Mouse (Mus musculus): ENCODE measurements at regions not wholly inside any gene's neighbourhood (a gene's known extent, or its start where the extent isn't known, plus 50 kb on each side); places are given as distances from the start of the nearest gene placed in this dataset.

GRCm38 (mm10) chr12:106722761-106723160 lies 712.7 kb downstream of the Vrk1 start:
- in situ Hi-C loops (cut with MboI; ENCODE audit: low sequenced_read_pairs in 2 of 2, unreplicated experiment in 2 of 2), result no loop called here
- TF ChIP-seq ZNF384 (IDR thresholded peaks at IDR 0.05; ENCODE audit: low read depth, low read length), result no peak
- TF ChIP-seq CHD2 (IDR thresholded peaks at IDR 0.05; ENCODE audit: low read depth, low read length), result no peak
- TF ChIP-seq HCFC1 (IDR thresholded peaks at IDR 0.05; ENCODE audit: borderline replicate concordance, insufficient read depth, low read length), result no peak
- TF ChIP-seq MAFK (IDR thresholded peaks at IDR 0.05; ENCODE audit: insufficient read depth, low read depth, low read length), result no peak
- TF ChIP-seq ZC3H11A (IDR thresholded peaks at IDR 0.05; ENCODE audit: borderline replicate concordance, low read depth, low read length), result no peak
- no peak for DNase-seq (ENCODE audit: low read depth, low spot score)
- H3K9me3 ChIP-seq (ENCODE audit: control insufficient read depth, insufficient read depth, low read depth, low read length), result no peaks in the 10 kb centered on the region
- H3K4me3 ChIP-seq (ENCODE audit: insufficient read depth in 1 of 2, low read depth in 1 of 2, low read length in 2 of 2, poor library complexity in 1 of 2, severe bottlenecking in 1 of 2), result no peak overlapping the region
- no peaks in the 10 kb centered on the region for H3K36me3 ChIP-seq (ENCODE audit: control insufficient read depth, insufficient read depth, low read length, poor library complexity, severe bottlenecking)
- no peak overlapping the region for H3K9ac ChIP-seq (ENCODE audit: insufficient read depth, low read depth, low read length, poor library complexity, severe bottlenecking)
- no peaks in the 10 kb centered on the region for H3K4me1 ChIP-seq (ENCODE audit: control insufficient read depth in 2 of 2, insufficient read depth in 2 of 2, low read length in 2 of 2, poor library complexity in 1 of 2)
- no peak overlapping the region for H3K27ac ChIP-seq (ENCODE audit: insufficient read depth, low read depth, low read length, poor library complexity, severe bottlenecking)

DNA sequence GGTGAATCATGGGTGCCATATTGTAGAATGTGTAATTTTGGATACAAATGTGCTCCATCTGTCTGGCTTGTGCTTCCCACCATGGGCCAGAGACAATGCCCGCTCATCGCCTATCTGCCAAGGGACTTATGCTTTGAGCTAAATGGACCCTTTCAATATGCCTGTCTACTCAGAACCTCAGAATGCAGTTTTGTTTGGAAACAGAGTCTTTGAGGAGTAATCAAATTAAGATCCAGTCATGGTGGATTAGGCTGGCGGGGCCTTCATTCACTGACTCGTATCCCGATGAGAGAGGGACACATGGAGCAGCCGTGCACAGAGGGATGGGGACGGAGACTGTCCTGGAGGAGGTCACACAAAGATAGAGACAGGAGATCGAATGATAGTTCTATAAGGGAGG lies 716.9 kb downstream of the Vrk1 start:
- no peak overlapping the region for H3K9ac ChIP-seq (ENCODE audit: insufficient read depth, low read depth, low read length, poor library complexity, severe bottlenecking)
- H3K27ac ChIP-seq (ENCODE audit: insufficient read depth, low read depth, low read length, poor library complexity, severe bottlenecking), result no peak overlapping the region
- no peaks in the 10 kb centered on the region for H3K4me1 ChIP-seq (ENCODE audit: control insufficient read depth in 2 of 2, insufficient read depth in 2 of 2, low read length in 2 of 2, poor library complexity in 1 of 2)
- in situ Hi-C loops (cut with MboI; ENCODE audit: low sequenced_read_pairs in 2 of 2, unreplicated experiment in 2 of 2), result no loop called here
- TF ChIP-seq ZC3H11A (IDR thresholded peaks at IDR 0.05; ENCODE audit: borderline replicate concordance, low read depth, low read length), result no peak
- TF ChIP-seq HCFC1 (IDR thresholded peaks at IDR 0.05; ENCODE audit: borderline replicate concordance, insufficient read depth, low read length), result no peak
- no peak for TF ChIP-seq MAFK (IDR thresholded peaks at IDR 0.05; ENCODE audit: insufficient read depth, low read depth, low read length)
- TF ChIP-seq CHD2 (IDR thresholded peaks at IDR 0.05; ENCODE audit: low read depth, low read length), result no peak
- no peak for TF ChIP-seq ZNF384 (IDR thresholded peaks at IDR 0.05; ENCODE audit: low read depth, low read length)
- H3K9me3 ChIP-seq (ENCODE audit: control insufficient read depth, insufficient read depth, low read depth, low read length), result no peaks in the 10 kb centered on the region
- no peak for DNase-seq (ENCODE audit: low read depth, low spot score)
- no peaks in the 10 kb centered on the region for H3K36me3 ChIP-seq (ENCODE audit: control insufficient read depth, insufficient read depth, low read length, poor library complexity, severe bottlenecking)
- no peak overlapping the region for H3K4me3 ChIP-seq (ENCODE audit: insufficient read depth in 1 of 2, low read depth in 1 of 2, low read length in 2 of 2, poor library complexity in 1 of 2, severe bottlenecking in 1 of 2)

- in situ Hi-C loops (cut with MboI; ENCODE audit: low sequenced_read_pairs in 2 of 2, unreplicated experiment in 2 of 2), result no loop called here
These were observed 717.5 kb downstream of the Vrk1 start for GRCm38 (mm10) chr12:106727486-106727885.

DNA sequence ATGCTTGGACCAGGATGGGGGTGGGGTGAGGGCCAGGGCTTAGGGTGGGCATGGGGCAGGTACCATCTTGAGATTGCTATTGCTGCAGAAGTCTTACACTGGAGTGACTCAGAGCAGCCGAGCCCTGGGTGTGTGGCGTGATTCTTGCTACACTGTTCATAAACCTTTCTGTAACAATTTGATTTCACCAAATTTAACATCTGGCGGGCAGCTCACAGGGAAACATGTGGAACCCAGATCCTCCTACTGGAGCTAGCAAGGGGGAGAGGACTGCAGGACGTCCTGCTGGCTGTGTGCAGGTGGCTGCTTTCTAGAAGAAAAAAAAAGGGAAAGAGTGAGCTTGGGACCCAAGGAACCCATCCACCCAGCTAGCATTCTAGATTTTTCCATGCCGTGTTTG lies 719.7 kb downstream of the Vrk1 start:
- Histone ChIP-seq H3K27ac (ENCODE audit: insufficient read depth, low read depth, low read length, poor library complexity, severe bottlenecking) (no peak overlapping the region), H3K9ac (ENCODE audit: insufficient read depth, low read depth, low read length, poor library complexity, severe bottlenecking) (no peak overlapping the region), H3K9me3 (ENCODE audit: control insufficient read depth, insufficient read depth, low read depth, low read length) (no peaks in the 10 kb centered on the region), H3K4me1 (ENCODE audit: control insufficient read depth in 2 of 2, insufficient read depth in 2 of 2, low read length in 2 of 2, poor library complexity in 1 of 2) (no peaks in the 10 kb centered on the region), H3K36me3 (ENCODE audit: control insufficient read depth, insufficient read depth, low read length, poor library complexity, severe bottlenecking) (no peaks in the 10 kb centered on the region), H3K4me3 (ENCODE audit: insufficient read depth in 1 of 2, low read depth in 1 of 2, low read length in 2 of 2, poor library complexity in 1 of 2, severe bottlenecking in 1 of 2) (no peak overlapping the region)
- no peak for DNase-seq (ENCODE audit: low read depth, low spot score)
- in situ Hi-C loops (cut with MboI; ENCODE audit: low sequenced_read_pairs in 2 of 2, unreplicated experiment in 2 of 2), result no loop called here
- TF ChIP-seq ZNF384 (IDR thresholded peaks at IDR 0.05; ENCODE audit: low read depth, low read length) (no peak), ZC3H11A (IDR thresholded peaks at IDR 0.05; ENCODE audit: borderline replicate concordance, low read depth, low read length) (no peak), CHD2 (IDR thresholded peaks at IDR 0.05; ENCODE audit: low read depth, low read length) (no peak), MAFK (IDR thresholded peaks at IDR 0.05; ENCODE audit: insufficient read depth, low read depth, low read length) (no peak), HCFC1 (IDR thresholded peaks at IDR 0.05; ENCODE audit: borderline replicate concordance, insufficient read depth, low read length) (no peak)

More at GRCm38 (mm10) chr12:106727486-106727885, 717.5 kb downstream of the Vrk1 start:
- Histone ChIP-seq H3K9ac (ENCODE audit: insufficient read depth, low read depth, low read length, poor library complexity, severe bottlenecking) (no peak overlapping the region), H3K9me3 (ENCODE audit: control insufficient read depth, insufficient read depth, low read depth, low read length) (no peaks in the 10 kb centered on the region), H3K4me3 (ENCODE audit: insufficient read depth in 1 of 2, low read depth in 1 of 2, low read length in 2 of 2, poor library complexity in 1 of 2, severe bottlenecking in 1 of 2) (no peak overlapping the region), H3K4me1 (ENCODE audit: control insufficient read depth in 2 of 2, insufficient read depth in 2 of 2, low read length in 2 of 2, poor library complexity in 1 of 2) (no peaks in the 10 kb centered on the region), H3K27ac (ENCODE audit: insufficient read depth, low read depth, low read length, poor library complexity, severe bottlenecking) (no peak overlapping the region), H3K36me3 (ENCODE audit: control insufficient read depth, insufficient read depth, low read length, poor library complexity, severe bottlenecking) (no peaks in the 10 kb centered on the region)
- DNase-seq (ENCODE audit: low read depth, low spot score), result no peak
- TF ChIP-seq ZNF384 (IDR thresholded peaks at IDR 0.05; ENCODE audit: low read depth, low read length) (no peak), MAFK (IDR thresholded peaks at IDR 0.05; ENCODE audit: insufficient read depth, low read depth, low read length) (no peak), HCFC1 (IDR thresholded peaks at IDR 0.05; ENCODE audit: borderline replicate concordance, insufficient read depth, low read length) (no peak), ZC3H11A (IDR thresholded peaks at IDR 0.05; ENCODE audit: borderline replicate concordance, low read depth, low read length) (no peak), CHD2 (IDR thresholded peaks at IDR 0.05; ENCODE audit: low read depth, low read length) (no peak)

All from ES-E14 (cell line).